Mouse (Mus musculus) limb, embryonic 12.5 days (tissue): ENCODE results near the gene Hbb-bh2. TPM values are rescaled to one million over a fixed set of nuclear protein-coding genes. Genes with fewer than 3 reads are reported as not detected.

ENCODE experiments used
- ATAC-seq: fragments of 200-750 bp; cut with Nextera tagmentation; 2 replicates; pipeline ENCODE4 v1.8.0; 2017; ENCODE audit warnings: low read depth, moderate TSS enrichment; ENCODE audit not compliant: insufficient number of reproducible peaks, insufficient read depth, low FRiP score, low TSS enrichment
- H3K27ac ChIP-seq: fragments of 300-500 bp; sonication (generic); 2 replicates; pipeline ENCODE4 v1.5.1; 2016; ENCODE audit warnings: mild to moderate bottlenecking, moderate library complexity
- H3K27me3 ChIP-seq: fragments of 300-500 bp; sonication (generic); 2 replicates; pipeline ENCODE4 v1.6.1; 2016; ENCODE audit warnings: mild to moderate bottlenecking, moderate library complexity
- H3K36me3 ChIP-seq: fragments of 300-500 bp; sonication (generic); 2 replicates; pipeline ENCODE4 v1.6.1; 2016; ENCODE audit warnings: mild to moderate bottlenecking, moderate library complexity
- H3K4me1 ChIP-seq: fragments of 300-500 bp; sonication (generic); replicated peaks from 2 replicates; pipeline ENCODE4 v1.6.1; 2016
- H3K4me2 ChIP-seq: fragments of 300-500 bp; sonication (generic); 2 replicates; pipeline ENCODE4 v1.6.1; 2016; ENCODE audit warnings: mild to moderate bottlenecking, moderate library complexity
- H3K4me3 ChIP-seq: fragments of 300-500 bp; sonication (generic); replicated peaks from 2 replicates; pipeline ENCODE4 v1.5.1; 2016; ENCODE audit warnings: mild to moderate bottlenecking
- H3K9ac ChIP-seq: fragments of 300-500 bp; sonication (generic); replicated peaks from 2 replicates; pipeline ENCODE4 v1.6.1; 2016; ENCODE audit warnings: mild to moderate bottlenecking, moderate library complexity
- H3K9me3 ChIP-seq: fragments of 300-500 bp; sonication (generic); 2 replicates; pipeline ENCODE4 v1.6.1; 2016; ENCODE audit warnings: mild to moderate bottlenecking, moderate library complexity
- WGBS: fragments of 180-500 bp; shearing (Covaris S2); methylation state at CpG from one replicate; pipeline ENCODE4 v1.1.7; 2016; 5-methylcytosine and 5-hydroxymethylcytosine counted together
- polyA plus RNA-seq: library from polyadenylated mRNA; unstranded; fragments of >200 nt; fragmentation: Nextera tagmentation; extraction: Ambion mirVana; gene quantifications from 2 replicates; pipeline ENCODE4 v1.2.1, GENCODE M21; 2016

The Hbb-bh2 gene
- polyA plus RNA-seq = not detected in 2 replicates

DNA sequence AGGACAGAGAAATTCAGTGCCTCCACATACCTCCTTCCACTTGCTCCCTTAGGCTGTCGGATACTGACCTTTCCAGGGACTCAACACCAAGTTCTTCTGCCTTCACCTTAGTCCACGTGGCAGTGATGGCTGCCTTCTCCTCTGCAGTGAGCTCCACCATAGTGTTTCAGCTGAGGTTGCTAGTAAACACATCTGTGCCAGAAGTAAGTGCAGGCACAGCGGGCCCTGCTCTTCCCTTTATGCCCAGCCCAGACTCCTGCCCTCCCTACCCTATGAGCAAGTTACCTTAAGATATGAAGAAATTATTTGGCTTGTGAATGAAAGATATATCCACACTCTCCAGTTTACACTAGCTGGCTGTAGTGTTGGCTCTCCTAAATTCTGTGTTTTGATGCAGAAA, at the start of gene Hbb-bh2:
TSS of gene Hbb-bh2 (minus strand) at position 253 of the 400 bp plus-strand sequence.
- Histone ChIP-seq H3K9me3 (no peaks in the 10 kb centered on the region), H3K27ac (no peak within 1 kb of the TSS), H3K4me2 (no peak within 1 kb of the TSS), H3K36me3 (no peaks in the 10 kb centered on the region), H3K9ac (no peak within 1 kb of the TSS), H3K4me3 (no peak within 1 kb of the TSS), H3K27me3 (no peaks in the 10 kb centered on the region), H3K4me1 (no peaks in the 10 kb centered on the region)
- 64% methylated on average over 3 of the region's 3 CpGs for WGBS
- ATAC-seq = no peak

DNA sequence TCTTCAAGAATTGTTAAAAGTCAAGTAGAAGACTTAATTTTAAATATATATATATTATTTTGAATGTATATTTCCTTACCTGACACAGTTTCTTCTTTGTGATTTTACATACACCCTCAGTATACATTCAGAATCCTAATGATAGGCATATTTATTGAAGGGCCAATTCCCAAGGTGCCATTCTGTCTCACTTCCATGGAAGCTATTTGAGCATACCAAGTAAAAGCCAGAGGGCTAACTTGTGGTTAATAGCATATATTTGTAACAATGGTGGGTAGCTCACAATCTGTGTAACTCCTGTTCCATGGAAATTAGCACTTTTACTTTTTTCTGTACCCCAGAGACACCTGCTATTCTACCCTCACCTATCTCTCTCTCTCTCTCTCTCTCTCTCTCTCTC, 45.8 kb upstream of the Hbb-bh2 start, which contains the start of gene Olfr66:
TSS of gene Olfr66 (minus strand) at position 101 of the 400 bp plus-strand sequence.
- H3K27ac ChIP-seq = no peak within 1 kb of the TSS
- H3K27me3 ChIP-seq = no peaks in the 10 kb centered on the region
- H3K4me3 ChIP-seq = no peak within 1 kb of the TSS
- H3K36me3 ChIP-seq = no peaks in the 10 kb centered on the region
- no peak for ATAC-seq
- H3K9ac ChIP-seq = no peak within 1 kb of the TSS
- no peaks in the 10 kb centered on the region for H3K9me3 ChIP-seq
- H3K4me1 ChIP-seq = no peaks in the 10 kb centered on the region
- no peak within 1 kb of the TSS for H3K4me2 ChIP-seq

- ATAC-seq = no peak
- Histone ChIP-seq H3K4me2 (no peak overlapping the region), H3K27me3 (no peaks in the 10 kb centered on the region), H3K9me3 (no peaks in the 10 kb centered on the region), H3K27ac (no peak overlapping the region), H3K4me3 (no peak overlapping the region), H3K9ac (no peak overlapping the region), H3K4me1 (no peaks in the 10 kb centered on the region), H3K36me3 (no peaks in the 10 kb centered on the region)
- WGBS = 84% methylated on average over 2 of the region's 2 CpGs
These were observed 36.8 kb upstream of the Hbb-bh2 start for GRCm38 (mm10) chr7:103877093-103877492.

DNA sequence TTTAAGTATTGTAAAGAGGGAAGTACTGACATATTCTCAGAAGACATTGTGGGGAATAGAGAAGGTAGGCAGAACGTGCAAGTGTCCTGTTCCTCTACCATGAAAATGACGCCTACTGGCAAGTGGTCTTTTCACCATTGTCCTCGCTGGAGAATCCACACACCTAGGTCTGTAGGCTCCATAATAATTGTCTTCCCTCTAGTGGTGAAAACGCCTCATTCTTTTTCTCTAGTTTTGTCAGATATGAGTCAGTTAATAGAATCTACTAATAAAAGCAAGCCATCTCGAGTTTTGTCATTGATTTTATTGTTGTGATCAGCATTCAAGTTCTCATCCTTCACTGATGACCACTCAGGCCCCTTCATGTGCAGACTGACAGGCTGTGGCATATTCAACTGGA, 34.1 kb upstream of the Hbb-bh2 start:
- no peak overlapping the region for H3K4me2 ChIP-seq
- H3K36me3 ChIP-seq = no peaks in the 10 kb centered on the region
- no peaks in the 10 kb centered on the region for H3K9me3 ChIP-seq
- H3K4me3 ChIP-seq = no peak overlapping the region
- no peaks in the 10 kb centered on the region for H3K4me1 ChIP-seq
- no peak overlapping the region for H3K9ac ChIP-seq
- H3K27ac ChIP-seq = no peak overlapping the region
- no peak for ATAC-seq
- no peaks in the 10 kb centered on the region for H3K27me3 ChIP-seq
- 57% methylated on average over 5 of the region's 5 CpGs for WGBS

- Histone ChIP-seq H3K4me2 (no peak overlapping the region), H3K4me1 (no peaks in the 10 kb centered on the region), H3K9me3 (no peaks in the 10 kb centered on the region), H3K27ac (no peak overlapping the region), H3K4me3 (no peak overlapping the region), H3K27me3 (no peaks in the 10 kb centered on the region), H3K36me3 (no peaks in the 10 kb centered on the region), H3K9ac (no peak overlapping the region)
- WGBS = 10% methylated on average over 1 of the region's 1 CpGs
- no peak for ATAC-seq
These were observed 32.7 kb upstream of the Hbb-bh2 start for GRCm38 (mm10) chr7:103873064-103873463.

DNA sequence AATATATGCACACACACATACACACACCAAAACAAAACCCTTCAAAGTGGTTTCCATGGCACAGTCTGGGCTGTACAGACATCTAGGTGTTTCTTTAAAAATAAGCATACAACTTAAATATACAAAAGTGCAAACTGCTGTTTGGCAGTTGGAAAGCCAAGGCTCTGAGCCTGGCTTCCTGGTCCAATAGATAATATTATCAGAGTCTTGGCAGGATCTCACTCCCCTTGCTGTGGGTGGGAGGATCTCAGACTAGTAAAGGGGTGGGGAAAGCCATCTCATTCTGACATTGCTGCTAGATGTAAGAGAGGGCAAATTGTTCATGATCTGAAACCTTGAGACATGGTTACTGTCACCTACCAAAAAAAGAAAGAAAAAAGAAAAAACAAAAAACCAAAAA, 30.3 kb upstream of the Hbb-bh2 start:
- ATAC-seq = no peak
- Histone ChIP-seq H3K36me3 (no peaks in the 10 kb centered on the region), H3K4me2 (no peak overlapping the region)

GRCm38 (mm10) chr7:103865716-103866115, 25.4 kb upstream of the Hbb-bh2 start:
- Histone ChIP-seq H3K27ac (no peak overlapping the region), H3K4me2 (no peak overlapping the region), H3K4me3 (no peak overlapping the region), H3K9ac (no peak overlapping the region), H3K9me3 (no peaks in the 10 kb centered on the region), H3K36me3 (no peaks in the 10 kb centered on the region), H3K4me1 (no peaks in the 10 kb centered on the region), H3K27me3 (no peaks in the 10 kb centered on the region)
- ATAC-seq = no peak

More for the DNA sequence above, 30.3 kb upstream of the Hbb-bh2 start:
- Histone ChIP-seq H3K27ac (no peak overlapping the region), H3K9me3 (no peaks in the 10 kb centered on the region), H3K4me1 (no peaks in the 10 kb centered on the region), H3K4me3 (no peak overlapping the region), H3K9ac (no peak overlapping the region), H3K27me3 (no peaks in the 10 kb centered on the region)

GRCm38 (mm10) chr7:103861531-103861930, 21.2 kb upstream of the Hbb-bh2 start:
- Histone ChIP-seq H3K4me2 (no peak overlapping the region), H3K4me1 (no peaks in the 10 kb centered on the region), H3K36me3 (no peaks in the 10 kb centered on the region), H3K27me3 (no peaks in the 10 kb centered on the region), H3K9ac (no peak overlapping the region), H3K9me3 (no peaks in the 10 kb centered on the region), H3K27ac (no peak overlapping the region), H3K4me3 (no peak overlapping the region)
- ATAC-seq = no peak
- WGBS = 83% methylated on average over 3 of the region's 3 CpGs

GRCm38 (mm10) chr7:103860855-103861254, 20.5 kb upstream of the Hbb-bh2 start:
- Histone ChIP-seq H3K4me2 (no peak overlapping the region), H3K27ac (no peak overlapping the region), H3K9me3 (no peaks in the 10 kb centered on the region), H3K4me1 (no peaks in the 10 kb centered on the region), H3K27me3 (no peaks in the 10 kb centered on the region), H3K36me3 (no peaks in the 10 kb centered on the region), H3K4me3 (no peak overlapping the region), H3K9ac (no peak overlapping the region)
- WGBS = 60% methylated on average over 1 of the region's 1 CpGs
- ATAC-seq = no peak

GRCm38 (mm10) chr7:103859076-103859475, 18.8 kb upstream of the Hbb-bh2 start:
- Histone ChIP-seq H3K4me2 (no peak overlapping the region), H3K4me3 (no peak overlapping the region), H3K36me3 (no peaks in the 10 kb centered on the region), H3K9ac (no peak overlapping the region), H3K4me1 (no peaks in the 10 kb centered on the region), H3K9me3 (no peaks in the 10 kb centered on the region), H3K27ac (no peak overlapping the region), H3K27me3 (no peaks in the 10 kb centered on the region)
- no peak for ATAC-seq
- 72% methylated on average over 2 of the region's 2 CpGs for WGBS

DNA sequence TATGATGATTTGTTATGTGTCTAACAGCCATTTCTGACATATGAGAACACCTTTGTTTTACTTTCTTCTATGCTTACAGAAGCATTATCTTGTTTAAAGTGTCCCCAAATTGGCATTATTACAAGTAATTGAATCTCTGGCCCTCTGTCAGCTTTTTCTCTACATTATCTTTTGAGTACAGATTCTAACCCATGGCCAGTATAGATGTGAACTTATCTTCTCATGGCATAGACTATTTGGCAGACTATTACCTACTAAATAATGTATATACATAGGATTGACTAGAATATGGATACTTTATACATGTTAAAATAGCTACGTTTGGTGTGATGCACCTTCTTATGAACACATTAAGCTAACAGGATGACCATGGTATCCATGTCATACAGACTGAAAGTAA, 14.3 kb upstream of the Hbb-bh2 start:
- H3K27me3 ChIP-seq = no peaks in the 10 kb centered on the region
- no peak for ATAC-seq
- H3K4me3 ChIP-seq = no peak overlapping the region
- H3K9me3 ChIP-seq = no peaks in the 10 kb centered on the region
- H3K9ac ChIP-seq = no peak overlapping the region
- no peaks in the 10 kb centered on the region for H3K36me3 ChIP-seq
- no peak overlapping the region for H3K27ac ChIP-seq
- no peaks in the 10 kb centered on the region for H3K4me1 ChIP-seq
- 70% methylated on average over 1 of the region's 1 CpGs for WGBS
- H3K4me2 ChIP-seq = no peak overlapping the region

GRCm38 (mm10) chr7:103853090-103853489, 12.8 kb upstream of the Hbb-bh2 start, which contains the start of gene Hbb-y:
Hbb-y (minus strand) TSS chr7:103853216.
- Histone ChIP-seq H3K9me3 (no peaks in the 10 kb centered on the region), H3K9ac (no peak within 1 kb of the TSS), H3K4me3 (no peak within 1 kb of the TSS), H3K27ac (no peak within 1 kb of the TSS), H3K4me1 (no peaks in the 10 kb centered on the region), H3K4me2 (no peak within 1 kb of the TSS), H3K27me3 (no peaks in the 10 kb centered on the region), H3K36me3 (no peaks in the 10 kb centered on the region)
- ATAC-seq = no peak
- WGBS = 63% methylated on average over 2 of the region's 2 CpGs
